Mouse (Mus musculus): ENCODE results near the gene Ace3. TPM values are rescaled to one million over a fixed set of nuclear protein-coding genes. Genes with fewer than 3 reads are reported as not detected.
"Not testable (repeated sequence)": the region's sequence is repeated elsewhere in the genome, so short reads cannot be mapped to it uniquely, and the experiment has no call there.

Ace3 gene
- polyA plus RNA-seq, 1 experiment from 2014 or later = not detected

GRCm38 (mm10) chr11:106020051-106020763 lies 25.7 kb downstream of the Ace3 start:
- no peaks in the 10 kb centered on the region for H3K9me3 ChIP-seq (ENCODE audit: control insufficient read depth, low read length)
- DNase-seq (ENCODE audit: low spot score) (peak; percentile 57), ATAC-seq (ENCODE audit: insufficient read depth, low FRiP score, low TSS enrichment) (no peak)
- H3K9ac ChIP-seq (ENCODE audit: low read length) = peak overlapping the region; percentile 32; the same call in 1 of the 2 replicates
- no peaks in the 10 kb centered on the region; the same call in 1 of the 2 replicates for H3K4me1 ChIP-seq (ENCODE audit: control insufficient read depth, insufficient read depth, low read length)
- 1% methylated on average over 50 of the region's 50 CpGs for WGBS
- peak overlapping the region; percentile 26 for H3K4me3 ChIP-seq (ENCODE audit: low read depth, low read length)
- no peak overlapping the region for H3K27ac ChIP-seq (ENCODE audit: low read depth, low read length)
- H3K4me2 ChIP-seq (ENCODE audit: low read depth) = peak overlapping the region; percentile 59
- peaks cover 11% of the 10 kb centered on the region for H3K27me3 ChIP-seq (ENCODE audit: control insufficient read depth, insufficient read depth, low read length)
- H3K36me3 ChIP-seq (ENCODE audit: control insufficient read depth, insufficient read depth, low read length) = no peaks in the 10 kb centered on the region

DNA sequence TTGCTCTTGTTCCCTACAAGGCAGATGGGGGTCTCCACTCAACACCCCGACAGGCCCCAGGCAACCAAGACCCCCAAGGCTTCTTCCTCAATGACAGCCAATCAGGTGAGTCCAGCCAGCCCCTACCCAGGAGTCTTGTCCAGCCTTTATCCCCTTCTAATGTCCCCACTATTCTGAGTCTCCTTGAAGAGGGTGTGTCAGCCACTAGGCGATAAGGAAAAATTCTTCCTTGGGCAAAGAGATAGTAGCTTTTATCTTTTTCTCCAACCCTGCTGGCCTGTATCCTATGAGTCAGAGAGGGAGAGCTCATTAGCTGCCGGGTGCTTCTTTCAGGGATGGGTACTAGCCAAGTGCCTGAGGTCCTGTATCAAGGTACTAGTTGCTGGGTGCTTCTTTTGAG lies 31.3 kb downstream of the Ace3 start:
- no peak overlapping the region for H3K9ac ChIP-seq (ENCODE audit: low read length)
- H3K27me3 ChIP-seq (ENCODE audit: control insufficient read depth, insufficient read depth, low read length) = peaks cover 4% of the 10 kb centered on the region; the same call in 1 of the 2 replicates
- no peaks in the 10 kb centered on the region for H3K9me3 ChIP-seq (ENCODE audit: control insufficient read depth, low read length)
- 88% methylated on average over 3 of the region's 3 CpGs for WGBS
- H3K4me3 ChIP-seq (ENCODE audit: low read depth, low read length) = no peak overlapping the region
- H3K36me3 ChIP-seq (ENCODE audit: control insufficient read depth, insufficient read depth, low read length) = no peaks in the 10 kb centered on the region
- no peaks in the 10 kb centered on the region for H3K4me1 ChIP-seq (ENCODE audit: control insufficient read depth, insufficient read depth, low read length)
- DNase-seq (ENCODE audit: low spot score) = no peak
- ATAC-seq (ENCODE audit: insufficient read depth, low FRiP score, low TSS enrichment) = no peak
- H3K4me2 ChIP-seq (ENCODE audit: low read depth) = no peak overlapping the region
- H3K27ac ChIP-seq (ENCODE audit: low read depth, low read length) = no peak overlapping the region

- Histone ChIP-seq H3K4me1 (ENCODE audit: control insufficient read depth, insufficient read depth, low read length) (no peaks in the 10 kb centered on the region), H3K36me3 (ENCODE audit: control insufficient read depth, insufficient read depth, low read length) (no peaks in the 10 kb centered on the region), H3K4me2 (ENCODE audit: low read depth) (no peak overlapping the region), H3K9me3 (ENCODE audit: control insufficient read depth, low read length) (no peaks in the 10 kb centered on the region), H3K27ac (ENCODE audit: low read depth, low read length) (no peak overlapping the region), H3K27me3 (ENCODE audit: control insufficient read depth, insufficient read depth, low read length) (no peaks in the 10 kb centered on the region), H3K9ac (ENCODE audit: low read length) (no peak overlapping the region), H3K4me3 (ENCODE audit: low read depth, low read length) (no peak overlapping the region)
- no peak for ATAC-seq (ENCODE audit: insufficient read depth, low FRiP score, low TSS enrichment)
- WGBS = 47% methylated on average over 10 of the region's 11 CpGs
- peak; percentile 58 for DNase-seq (ENCODE audit: low spot score)
Measured at GRCm38 (mm10) chr11:106026465-106027151, 32.1 kb downstream of the Ace3 start.

GRCm38 (mm10) chr11:106027607-106028006 lies 33.1 kb downstream of the Ace3 start:
- H3K9ac ChIP-seq (ENCODE audit: low read length) = no peak overlapping the region
- H3K27me3 ChIP-seq (ENCODE audit: control insufficient read depth, insufficient read depth, low read length) = no peaks in the 10 kb centered on the region
- 87% methylated on average over 5 of the region's 5 CpGs for WGBS
- no peaks in the 10 kb centered on the region for H3K36me3 ChIP-seq (ENCODE audit: control insufficient read depth, insufficient read depth, low read length)
- DNase-seq (ENCODE audit: low spot score) (no peak), ATAC-seq (ENCODE audit: insufficient read depth, low FRiP score, low TSS enrichment) (no peak)
- H3K4me2 ChIP-seq (ENCODE audit: low read depth) = no peak overlapping the region
- no peak overlapping the region for H3K27ac ChIP-seq (ENCODE audit: low read depth, low read length)
- H3K4me3 ChIP-seq (ENCODE audit: low read depth, low read length) = no peak overlapping the region
- no peaks in the 10 kb centered on the region for H3K9me3 ChIP-seq (ENCODE audit: control insufficient read depth, low read length)
- no peaks in the 10 kb centered on the region for H3K4me1 ChIP-seq (ENCODE audit: control insufficient read depth, insufficient read depth, low read length)

DNA sequence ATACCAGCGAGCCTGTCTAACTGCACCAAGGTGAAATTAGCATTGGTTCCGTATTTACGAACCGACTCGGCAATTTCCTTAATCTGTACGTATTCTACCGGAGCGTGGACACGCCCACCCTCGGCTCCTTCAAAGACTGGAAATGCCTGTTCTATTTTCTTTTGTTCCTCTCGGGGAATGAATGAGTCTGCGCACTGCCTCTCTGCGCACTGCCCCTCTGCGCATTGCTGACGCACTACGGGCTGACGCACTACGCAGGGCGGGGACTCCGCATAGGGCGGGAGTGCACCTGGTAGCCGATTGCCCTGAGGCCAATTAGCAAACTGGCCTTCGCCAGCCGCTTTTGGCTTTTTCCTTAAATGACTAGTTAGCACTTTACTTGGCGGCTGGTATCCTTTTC lies 37.6 kb downstream of the Ace3 start:
- WGBS = 24% methylated on average over 5 of the region's 25 CpGs
- H3K27me3 ChIP-seq (ENCODE audit: control insufficient read depth, insufficient read depth, low read length); H3K9ac ChIP-seq (ENCODE audit: low read length); H3K4me2 ChIP-seq (ENCODE audit: low read depth); DNase-seq (ENCODE audit: low spot score); H3K27ac ChIP-seq (ENCODE audit: low read depth, low read length); ATAC-seq (ENCODE audit: insufficient read depth, low FRiP score, low TSS enrichment); H3K36me3 ChIP-seq (ENCODE audit: control insufficient read depth, insufficient read depth, low read length); H3K9me3 ChIP-seq (ENCODE audit: control insufficient read depth, low read length); H3K4me1 ChIP-seq (ENCODE audit: control insufficient read depth, insufficient read depth, low read length): not testable (repeated sequence)
- peak overlapping the region; percentile 21 for H3K4me3 ChIP-seq (ENCODE audit: low read depth, low read length)

- H3K27ac ChIP-seq (ENCODE audit: low read depth, low read length) = 0 out of 2 replicates have a peak overlapping the region, but pooled peaks have one; percentile 31
- ATAC-seq (ENCODE audit: insufficient read depth, low FRiP score, low TSS enrichment) (no peak), DNase-seq (ENCODE audit: low spot score) (peak; percentile 53)
- 0 out of 2 replicates have a peak overlapping the region, but pooled peaks have one; percentile 23 for H3K9ac ChIP-seq (ENCODE audit: low read length)
- no peaks in the 10 kb centered on the region for H3K27me3 ChIP-seq (ENCODE audit: control insufficient read depth, insufficient read depth, low read length)
- H3K36me3 ChIP-seq (ENCODE audit: control insufficient read depth, insufficient read depth, low read length) = no peaks in the 10 kb centered on the region
- peaks cover 6% of the 10 kb centered on the region for H3K4me1 ChIP-seq (ENCODE audit: control insufficient read depth, insufficient read depth, low read length)
- peak overlapping the region; percentile 29 for H3K4me2 ChIP-seq (ENCODE audit: low read depth)
- WGBS = 45% methylated on average over 11 of the region's 11 CpGs
- no peaks in the 10 kb centered on the region for H3K9me3 ChIP-seq (ENCODE audit: control insufficient read depth, low read length)
- no peak overlapping the region; the same call in 1 of the 2 replicates for H3K4me3 ChIP-seq (ENCODE audit: low read depth, low read length)
Measured at GRCm38 (mm10) chr11:106033491-106033919, 39.0 kb downstream of the Ace3 start.

DNA sequence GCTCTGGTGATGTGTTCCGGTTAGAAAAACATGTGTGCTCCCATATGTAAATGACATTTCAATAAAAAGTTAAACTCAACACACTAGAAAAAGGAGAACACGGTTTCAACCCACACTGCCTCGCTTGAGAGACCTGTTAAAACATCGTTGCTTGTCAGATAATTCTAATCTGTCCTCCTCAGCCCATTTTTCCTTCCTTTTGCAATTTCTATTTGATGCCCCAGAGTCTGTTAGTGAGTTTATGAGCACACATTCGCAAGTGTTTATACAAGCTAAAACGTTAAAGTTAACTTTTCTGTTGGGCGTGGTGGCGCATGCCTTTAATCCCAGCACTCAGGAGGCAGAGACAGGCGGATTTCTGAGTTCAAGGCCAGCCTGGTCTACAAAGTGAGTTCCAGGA lies 40.5 kb downstream of the Ace3 start:
- no peak overlapping the region for H3K27ac ChIP-seq (ENCODE audit: low read depth, low read length)
- H3K36me3 ChIP-seq (ENCODE audit: control insufficient read depth, insufficient read depth, low read length) = no peaks in the 10 kb centered on the region
- H3K9ac ChIP-seq (ENCODE audit: low read length) = no peak overlapping the region
- no peaks in the 10 kb centered on the region for H3K27me3 ChIP-seq (ENCODE audit: control insufficient read depth, insufficient read depth, low read length)
- no peak for DNase-seq (ENCODE audit: low spot score)
- 92% methylated on average over 9 of the region's 9 CpGs for WGBS
- H3K9me3 ChIP-seq (ENCODE audit: control insufficient read depth, low read length) = no peaks in the 10 kb centered on the region
- no peak for ATAC-seq (ENCODE audit: insufficient read depth, low FRiP score, low TSS enrichment)
- H3K4me2 ChIP-seq (ENCODE audit: low read depth) = no peak overlapping the region
- peaks cover 6% of the 10 kb centered on the region for H3K4me1 ChIP-seq (ENCODE audit: control insufficient read depth, insufficient read depth, low read length)
- H3K4me3 ChIP-seq (ENCODE audit: low read depth, low read length) = no peak overlapping the region

- Histone ChIP-seq H3K4me2 (ENCODE audit: low read depth) (peak within 1 kb of the TSS; percentile 84), H3K4me3 (ENCODE audit: low read depth, low read length) (peak within 1 kb of the TSS; percentile 100), H3K27me3 (ENCODE audit: control insufficient read depth, insufficient read depth, low read length) (no peaks in the 10 kb centered on the region), H3K27ac (ENCODE audit: low read depth, low read length) (peak within 1 kb of the TSS; percentile 78), H3K36me3 (ENCODE audit: control insufficient read depth, insufficient read depth, low read length) (no peaks in the 10 kb centered on the region), H3K9me3 (ENCODE audit: control insufficient read depth, low read length) (no peaks in the 10 kb centered on the region), H3K4me1 (ENCODE audit: control insufficient read depth, insufficient read depth, low read length) (peaks cover 6% of the 10 kb centered on the region), H3K9ac (ENCODE audit: low read length) (peak within 1 kb of the TSS; percentile 84)
- ATAC-seq (ENCODE audit: insufficient read depth, low FRiP score, low TSS enrichment) = peak; percentile 99
- DNase-seq (ENCODE audit: low spot score) = peak; percentile 99
- under 1% methylated on average over 65 of the region's 66 CpGs for WGBS
Measured at GRCm38 (mm10) chr11:106036548-106037417, 42.3 kb downstream of the Ace3 start, which contains the start of gene Dcaf7. Dcaf7 (plus strand) TSS chr11:106036872.
